Mouse (Mus musculus): ENCODE data around the gene P4ha3.
"Not testable (repeated sequence)": the region's sequence is repeated elsewhere in the genome, so short reads cannot be mapped to it uniquely, and the experiment has no call there.

The P4ha3 gene

GRCm38 (mm10) chr7:100285383-100285782, at the start of gene P4ha3:
TSS of gene P4ha3 (plus strand) at chr7:100285520.
- no peak for DNase-seq (ENCODE audit: low read depth, low spot score)

DNA sequence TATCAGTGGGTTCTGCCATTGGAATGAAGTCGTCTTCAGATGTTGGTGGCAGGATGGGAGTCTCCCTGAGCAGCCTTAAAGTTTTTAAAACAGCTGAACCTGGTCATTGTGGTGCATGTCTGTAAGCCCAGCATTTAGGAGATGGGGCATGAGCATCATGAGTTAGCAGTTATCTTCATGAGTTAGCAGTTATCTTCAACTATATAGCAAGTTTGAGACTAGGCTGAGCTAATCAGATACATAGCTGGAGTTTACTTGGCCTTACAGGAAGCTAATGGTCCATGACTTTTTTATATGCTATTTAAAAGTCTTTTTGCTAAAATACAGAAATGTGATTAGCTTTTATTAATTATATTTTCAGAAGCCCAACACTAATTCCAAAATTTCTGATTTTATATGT, 47.0 kb upstream of the P4ha3 start:
- no peak for DNase-seq (ENCODE audit: low read depth, low spot score)

DNA sequence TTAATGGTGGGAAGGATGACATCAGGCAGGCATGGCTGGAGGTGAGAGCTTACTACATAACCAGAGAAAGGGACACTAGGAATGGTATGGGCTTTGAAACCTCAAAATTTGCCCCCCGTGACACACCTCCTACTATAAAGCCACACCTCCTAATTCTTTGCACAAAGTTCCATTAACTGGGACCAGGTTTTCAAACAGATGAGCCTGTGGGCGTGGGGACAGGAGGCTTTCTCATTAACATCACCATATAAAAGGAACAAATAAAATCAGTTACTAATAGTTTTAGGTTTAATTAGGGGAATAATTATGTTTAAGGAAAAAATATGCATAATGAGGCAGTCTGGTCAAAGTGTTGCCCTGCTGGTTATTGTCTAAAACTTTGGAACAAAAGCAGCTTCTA, 44.7 kb upstream of the P4ha3 start:
- DNase-seq (ENCODE audit: low read depth, low spot score) = no peak

- DNase-seq (ENCODE audit: low read depth, low spot score) = no peak
Measured at GRCm38 (mm10) chr7:100243007-100243406, 42.3 kb upstream of the P4ha3 start.

DNA sequence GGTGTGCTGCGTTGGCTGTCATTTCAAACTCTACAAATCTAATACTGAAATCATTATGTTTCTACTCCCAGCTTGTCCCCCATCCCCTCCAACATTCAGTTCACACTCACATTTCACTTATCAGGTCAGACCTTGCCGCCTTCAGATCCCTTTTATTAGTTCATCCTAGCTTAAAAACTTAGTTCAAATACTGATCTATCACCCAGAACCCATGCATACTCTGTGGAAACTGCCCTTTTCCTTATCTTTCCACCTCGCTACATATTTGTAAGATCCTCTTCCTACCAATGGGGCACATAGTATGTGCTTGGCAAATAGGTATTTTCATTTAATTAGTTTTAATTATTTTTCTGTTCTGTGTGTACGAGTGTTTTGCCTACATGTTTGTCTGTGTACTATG, 41.1 kb upstream of the P4ha3 start:
- no peak for DNase-seq (ENCODE audit: low read depth, low spot score)

DNA sequence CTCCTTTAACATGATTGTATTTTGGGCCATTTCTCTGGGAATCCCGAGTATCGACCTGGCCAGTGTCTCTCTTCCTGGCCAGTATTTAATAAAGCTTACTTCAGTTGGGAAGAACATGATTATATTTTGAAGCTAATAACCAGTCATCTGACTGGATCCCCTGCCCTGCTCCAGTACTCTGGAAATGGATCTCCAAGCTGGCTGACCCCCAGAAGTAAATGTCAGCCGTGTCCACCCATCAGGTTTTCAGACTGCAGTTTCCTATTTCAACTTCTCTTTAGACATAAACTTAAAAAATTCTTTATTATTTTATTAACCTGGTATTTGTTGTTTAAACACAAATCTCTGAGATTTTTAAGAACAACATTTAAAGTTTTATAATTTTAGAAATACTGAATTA, 40.1 kb upstream of the P4ha3 start:
- DNase-seq (ENCODE audit: low read depth, low spot score) = no peak

- no peak for DNase-seq (ENCODE audit: low read depth, low spot score)
Measured at GRCm38 (mm10) chr7:100250667-100251066, 34.7 kb upstream of the P4ha3 start.

DNA sequence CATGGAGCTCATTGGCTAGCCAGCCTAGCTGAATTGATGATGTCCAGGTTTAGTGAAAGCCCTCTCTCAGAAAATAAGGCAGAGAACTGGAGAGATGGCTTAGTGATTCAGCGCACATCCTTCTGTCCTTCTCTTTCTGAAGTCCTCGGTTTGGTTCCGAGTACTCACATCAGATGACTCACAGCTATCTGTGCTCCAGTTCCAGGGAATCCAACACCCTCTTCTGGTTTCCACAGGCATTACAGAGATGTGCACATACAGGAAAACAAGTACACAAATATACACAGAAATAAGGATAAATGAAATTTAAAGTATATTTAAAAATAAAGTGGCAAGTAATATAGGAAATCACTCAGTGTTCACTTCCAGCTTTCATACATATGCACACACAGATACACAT, 23.0 kb upstream of the P4ha3 start:
- no peak for DNase-seq (ENCODE audit: low read depth, low spot score)

GRCm38 (mm10) chr7:100264934-100265333, 20.4 kb upstream of the P4ha3 start:
- not testable (repeated sequence) for DNase-seq (ENCODE audit: low read depth, low spot score)

DNA sequence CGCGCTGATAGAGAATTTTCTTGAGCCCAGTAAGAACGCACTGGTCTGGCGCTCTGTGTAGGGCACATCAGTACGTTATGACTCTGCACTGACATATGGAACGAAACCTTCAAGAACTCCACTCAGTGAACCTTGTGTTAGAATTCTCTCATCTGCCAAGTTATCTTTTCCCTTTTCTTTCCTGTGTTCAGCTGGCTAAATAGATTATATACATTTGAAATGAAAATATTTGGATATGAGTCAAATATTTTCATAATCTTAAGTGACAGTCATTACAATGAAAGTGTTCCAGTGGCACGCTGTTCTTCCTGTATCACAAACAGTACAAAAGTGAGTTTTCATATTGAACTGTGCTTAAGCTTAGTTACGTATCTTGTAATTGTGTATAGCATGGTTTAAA, 13.0 kb upstream of the P4ha3 start:
- no peak for DNase-seq (ENCODE audit: low read depth, low spot score)

GRCm38 (mm10) chr7:100274507-100274906, 10.8 kb upstream of the P4ha3 start:
- no peak for DNase-seq (ENCODE audit: low read depth, low spot score)

DNA sequence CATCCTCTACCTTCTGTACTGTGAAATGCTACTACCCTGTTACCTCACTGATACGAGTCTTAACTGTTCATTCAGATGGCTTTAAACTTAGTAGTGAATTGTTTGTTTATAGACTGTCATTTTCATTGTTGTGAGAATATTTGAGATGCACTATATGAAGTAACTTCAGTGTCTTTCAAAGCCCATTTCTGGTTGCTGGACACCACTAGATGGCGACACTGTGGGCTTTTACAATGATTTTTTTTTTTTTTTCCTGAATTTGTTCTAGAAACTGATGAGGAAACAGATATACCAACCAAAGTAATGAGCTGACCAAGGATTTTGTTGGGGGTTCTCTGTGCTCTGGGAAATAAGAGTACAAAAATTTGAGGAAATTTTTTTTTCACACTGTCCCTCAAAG, 8.9 kb upstream of the P4ha3 start:
- no peak for DNase-seq (ENCODE audit: low read depth, low spot score)

- DNase-seq (ENCODE audit: low read depth, low spot score) = no peak
Measured at GRCm38 (mm10) chr7:100279803-100280202, 5.5 kb upstream of the P4ha3 start.

GRCm38 (mm10) chr7:100281596-100281995, 3.7 kb upstream of the P4ha3 start:
- DNase-seq (ENCODE audit: low read depth, low spot score) = no peak

GRCm38 (mm10) chr7:100283298-100283697, 2.0 kb upstream of the P4ha3 start:
- no peak for DNase-seq (ENCODE audit: low read depth, low spot score)

DNA sequence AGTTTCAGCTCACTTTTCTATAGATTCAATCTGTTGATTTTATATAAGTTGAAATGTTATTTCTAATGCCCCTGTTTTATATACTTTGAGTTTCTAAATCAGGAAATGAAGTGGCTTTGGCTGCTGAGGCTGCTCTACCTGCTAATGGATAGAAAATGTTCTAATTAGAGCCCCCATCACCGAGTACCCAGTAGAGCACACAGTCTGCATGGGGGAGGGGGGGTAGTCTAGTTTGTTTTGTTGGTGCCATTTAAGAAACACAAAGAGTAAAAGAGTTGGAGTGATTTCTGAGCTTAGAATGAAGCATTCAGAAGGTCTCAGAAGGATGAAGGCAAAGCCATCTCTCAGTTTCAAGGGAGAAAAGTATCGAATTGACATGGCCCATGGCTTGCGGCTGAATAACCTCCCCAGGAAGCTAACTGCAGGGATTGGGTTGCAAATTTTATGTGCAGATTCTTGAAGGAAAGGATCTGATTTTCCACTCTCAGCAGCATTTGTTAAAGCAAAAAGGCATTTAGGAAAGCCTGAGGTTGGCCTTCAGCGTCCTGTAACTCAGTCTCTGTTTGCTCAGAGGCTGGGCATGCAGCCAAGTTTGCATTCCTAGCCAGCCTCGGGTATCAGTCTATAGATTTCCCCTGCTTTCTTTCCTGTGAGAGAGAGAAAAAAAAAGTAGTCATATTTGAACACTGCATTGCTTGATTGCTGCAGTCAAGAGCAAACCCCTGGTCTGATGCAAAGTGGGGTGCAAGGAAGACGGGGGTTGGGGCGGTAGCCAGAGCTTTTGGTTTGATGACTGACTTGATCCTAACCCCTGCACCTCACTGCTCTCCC, 2.6 kb downstream of the P4ha3 start:
- no peak for DNase-seq (ENCODE audit: low read depth, low spot score)

DNA sequence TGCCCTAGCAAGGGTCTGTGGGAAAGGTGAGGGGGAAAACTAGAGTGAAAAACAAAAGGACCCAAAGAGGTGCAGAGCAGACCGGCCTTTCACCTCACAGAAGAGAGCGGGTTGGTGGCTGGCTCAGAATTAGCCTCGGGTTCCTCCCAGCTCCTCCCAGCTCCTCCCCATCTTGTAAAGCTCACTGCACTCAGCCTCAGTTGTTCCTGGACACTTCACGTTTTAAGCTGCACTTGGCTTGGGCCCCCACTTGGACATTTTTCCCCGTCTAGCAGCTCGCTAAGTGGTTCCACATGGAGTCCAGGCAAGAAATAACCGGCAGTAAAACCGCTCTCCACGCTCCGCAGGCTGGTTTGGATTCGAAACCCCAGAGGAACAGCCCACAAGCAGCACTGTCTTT, 3.3 kb downstream of the P4ha3 start:
- no peak for DNase-seq (ENCODE audit: low read depth, low spot score)

DNA sequence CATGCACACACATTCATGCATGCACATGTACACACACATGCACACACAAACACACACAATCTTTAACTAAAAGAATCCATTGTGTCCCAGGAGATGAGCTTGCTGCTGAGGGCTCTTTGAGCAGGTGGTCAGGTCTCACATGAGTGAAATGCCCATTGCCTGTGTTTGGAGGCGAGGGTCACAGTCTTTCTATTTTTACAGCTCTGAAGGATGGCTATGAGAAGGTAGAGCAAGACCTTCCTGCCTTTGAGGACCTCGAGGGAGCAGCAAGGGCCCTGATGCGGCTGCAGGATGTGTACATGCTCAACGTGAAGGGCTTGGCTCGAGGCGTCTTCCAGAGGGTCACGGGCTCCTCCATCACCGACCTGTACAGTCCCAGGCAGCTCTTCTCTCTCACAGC, 8.2 kb downstream of the P4ha3 start:
- no peak for DNase-seq (ENCODE audit: low read depth, low spot score)

- no peak for DNase-seq (ENCODE audit: low read depth, low spot score)
Measured at GRCm38 (mm10) chr7:100295745-100296144, 10.4 kb downstream of the P4ha3 start.

DNA sequence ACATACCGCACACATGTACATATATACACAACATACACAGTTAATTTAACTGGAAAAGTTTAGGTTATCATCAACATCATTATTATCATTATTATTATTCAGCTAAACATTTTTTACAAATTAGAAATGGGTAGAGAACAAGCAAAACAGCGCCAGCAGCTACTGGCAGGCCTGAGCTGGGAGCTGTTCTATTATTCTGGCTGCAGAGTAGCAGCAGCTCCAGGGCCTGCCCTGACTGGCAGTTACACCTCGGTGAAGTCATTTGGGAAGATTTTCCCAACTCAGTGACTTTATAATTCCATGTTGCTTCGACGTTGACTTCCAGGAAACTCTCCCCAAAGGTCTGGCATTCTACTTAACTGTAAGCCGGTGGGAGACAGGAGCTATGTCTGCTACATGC, 11.4 kb downstream of the P4ha3 start:
- DNase-seq (ENCODE audit: low read depth, low spot score) = no peak

GRCm38 (mm10) chr7:100298861-100299510, 13.7 kb downstream of the P4ha3 start:
- DNase-seq (ENCODE audit: low read depth, low spot score) = no peak

GRCm38 (mm10) chr7:100301390-100301789, 16.1 kb downstream of the P4ha3 start:
- DNase-seq (ENCODE audit: low read depth, low spot score) = no peak

- DNase-seq (ENCODE audit: low read depth, low spot score) = no peak
Measured at GRCm38 (mm10) chr7:100302316-100302715, 17.0 kb downstream of the P4ha3 start.

Data from brain, embryonic 18.5 days (tissue).